Mouse (Mus musculus): ENCODE data around the gene Mecr.
A peak's percentile ranks its signal among the peaks of the same experiment; 100 is the strongest.

Mecr gene

DNA sequence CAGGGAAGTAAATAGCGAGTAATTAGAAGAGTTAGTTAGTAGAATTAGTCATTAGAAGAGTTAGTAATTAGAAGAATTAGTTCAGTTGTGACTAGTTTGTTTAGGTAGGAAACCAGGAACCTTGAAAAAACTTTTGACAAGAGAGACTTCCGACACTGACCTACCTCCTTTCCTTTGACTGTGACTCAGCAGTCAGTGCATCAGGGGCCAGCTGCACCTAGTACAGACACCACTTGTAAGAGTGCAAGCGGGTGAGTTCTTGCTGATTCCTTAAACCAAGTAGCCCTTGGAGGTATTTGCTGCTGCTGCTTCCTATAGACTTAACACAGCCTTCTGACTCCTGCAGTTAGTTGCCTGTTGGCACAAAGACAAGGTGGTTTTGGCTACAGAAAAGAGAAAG, 47.4 kb downstream of the Mecr start:
- DNase-seq (ENCODE audit: low spot score in 2 of 2), result no peak

GRCm38 (mm10) chr4:131897109-131897508, 53.8 kb downstream of the Mecr start:
- DNase-seq (ENCODE audit: low spot score in 2 of 2), result no peak

GRCm38 (mm10) chr4:131897787-131898186, 54.5 kb downstream of the Mecr start:
- DNase-seq (ENCODE audit: low spot score in 2 of 2), result no peak

- no peak for DNase-seq (ENCODE audit: low spot score in 2 of 2)
These were observed 55.4 kb downstream of the Mecr start for GRCm38 (mm10) chr4:131898503-131899179.

GRCm38 (mm10) chr4:131899180-131899554, 55.9 kb downstream of the Mecr start:
- DNase-seq (ENCODE audit: low spot score in 2 of 2), result no peak

- no peak for DNase-seq (ENCODE audit: low spot score in 2 of 2)
These were observed 57.8 kb downstream of the Mecr start for GRCm38 (mm10) chr4:131901090-131901489.

- no peak for DNase-seq (ENCODE audit: low spot score in 2 of 2)
These were observed 61.2 kb downstream of the Mecr start for GRCm38 (mm10) chr4:131904478-131904877.

- no peak for DNase-seq (ENCODE audit: low spot score in 2 of 2)
These were observed 63.2 kb downstream of the Mecr start for GRCm38 (mm10) chr4:131906423-131906822.

DNA sequence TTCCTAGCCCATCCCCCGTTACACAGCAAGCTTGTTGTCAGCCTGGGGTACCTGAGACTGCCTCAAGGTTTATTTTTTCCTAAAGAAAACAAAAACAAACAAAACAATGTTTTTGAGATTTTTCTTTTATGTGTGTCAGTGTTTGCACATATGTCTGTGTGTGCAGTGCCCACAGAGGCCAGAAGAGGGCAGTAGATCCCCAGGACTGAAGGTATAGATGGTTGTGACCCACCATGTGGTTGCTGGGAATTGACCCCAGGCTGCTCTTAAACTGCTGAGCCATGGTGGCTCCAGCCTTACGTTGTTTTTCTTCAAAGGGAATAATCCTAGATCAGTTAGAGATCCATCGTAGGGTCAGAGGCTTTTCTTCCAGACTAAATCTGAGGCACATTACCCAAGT, 64.6 kb downstream of the Mecr start:
- DNase-seq (ENCODE audit: low spot score in 2 of 2), result no peak

DNA sequence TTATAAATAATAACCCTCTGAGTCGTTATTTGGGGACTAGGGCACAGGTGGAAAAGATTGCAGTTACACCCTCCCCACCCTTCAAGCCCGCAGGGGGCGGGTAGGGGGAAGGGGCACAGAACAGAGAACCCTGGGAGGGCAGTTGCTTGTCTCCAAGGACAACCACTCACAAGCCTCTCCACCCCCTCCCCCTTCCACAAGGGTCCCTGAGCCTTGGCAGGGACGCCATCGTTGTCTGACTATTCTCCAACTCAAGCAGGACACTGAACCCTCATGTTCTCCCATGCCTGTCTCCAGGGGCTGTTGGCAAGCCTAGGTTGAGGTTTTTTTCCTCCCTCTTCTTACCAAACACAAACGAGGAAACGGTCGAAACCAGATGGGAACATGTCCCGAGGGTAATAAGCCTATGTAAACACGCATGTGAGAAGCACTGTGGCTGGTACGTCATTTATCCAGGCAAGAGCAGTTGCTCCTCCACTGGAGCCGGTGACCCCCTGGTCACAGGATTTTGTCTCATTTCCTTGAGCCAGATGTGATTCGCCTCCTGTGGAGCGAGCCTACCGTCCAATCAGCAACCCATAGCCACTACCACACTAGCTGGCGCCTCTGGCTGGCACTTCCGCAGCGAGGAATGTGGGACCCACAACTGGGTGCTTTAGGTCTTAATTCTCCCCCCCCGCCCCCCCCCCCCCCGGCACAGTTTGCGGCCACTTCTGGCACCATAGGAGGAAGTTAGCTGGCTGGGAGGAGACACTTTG, 67.1 kb downstream of the Mecr start:
- no peak for DNase-seq (ENCODE audit: low spot score in 2 of 2)

DNA sequence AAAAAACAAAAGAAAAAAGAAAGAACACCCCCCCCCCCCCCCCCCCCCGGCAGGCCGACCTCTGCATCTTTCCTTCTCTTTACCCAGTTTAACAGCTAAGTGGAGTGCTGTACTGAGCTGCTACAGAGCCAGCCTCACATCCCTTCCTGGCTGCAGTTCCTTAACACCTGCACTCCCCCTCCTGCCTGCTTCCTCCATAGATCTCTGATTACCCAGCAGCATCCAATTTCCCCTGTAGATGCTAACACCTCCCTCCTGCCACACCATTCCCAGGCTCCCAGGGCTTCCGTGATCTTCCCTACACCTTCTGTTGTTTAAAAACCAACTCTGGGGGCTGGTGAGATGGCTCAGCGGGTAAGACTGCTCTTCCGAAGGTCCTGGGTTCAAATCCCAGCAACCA, 68.3 kb downstream of the Mecr start:
- DNase-seq (ENCODE audit: low spot score in 2 of 2), result no peak

DNA sequence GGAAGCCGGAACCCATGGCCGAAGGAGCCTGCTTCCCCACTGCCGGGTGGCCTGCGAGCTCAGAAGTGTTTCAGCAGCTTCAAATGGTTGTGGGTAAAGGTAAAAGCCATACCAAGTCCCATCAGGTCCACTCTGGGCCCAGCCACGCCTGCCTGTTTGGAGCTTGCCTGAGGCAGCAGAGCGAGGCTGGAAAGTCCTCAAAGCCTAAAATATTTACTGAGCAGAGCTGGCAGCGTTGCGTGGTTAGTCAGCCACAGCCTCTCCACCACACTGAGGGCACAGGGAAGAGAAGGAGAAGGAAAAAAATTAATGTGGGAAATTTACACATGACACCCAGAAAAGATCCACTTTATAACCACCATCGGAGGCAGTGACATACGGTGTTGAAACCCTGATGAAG, 70.3 kb downstream of the Mecr start:
- DNase-seq (ENCODE audit: low spot score in 2 of 2), result no peak

DNA sequence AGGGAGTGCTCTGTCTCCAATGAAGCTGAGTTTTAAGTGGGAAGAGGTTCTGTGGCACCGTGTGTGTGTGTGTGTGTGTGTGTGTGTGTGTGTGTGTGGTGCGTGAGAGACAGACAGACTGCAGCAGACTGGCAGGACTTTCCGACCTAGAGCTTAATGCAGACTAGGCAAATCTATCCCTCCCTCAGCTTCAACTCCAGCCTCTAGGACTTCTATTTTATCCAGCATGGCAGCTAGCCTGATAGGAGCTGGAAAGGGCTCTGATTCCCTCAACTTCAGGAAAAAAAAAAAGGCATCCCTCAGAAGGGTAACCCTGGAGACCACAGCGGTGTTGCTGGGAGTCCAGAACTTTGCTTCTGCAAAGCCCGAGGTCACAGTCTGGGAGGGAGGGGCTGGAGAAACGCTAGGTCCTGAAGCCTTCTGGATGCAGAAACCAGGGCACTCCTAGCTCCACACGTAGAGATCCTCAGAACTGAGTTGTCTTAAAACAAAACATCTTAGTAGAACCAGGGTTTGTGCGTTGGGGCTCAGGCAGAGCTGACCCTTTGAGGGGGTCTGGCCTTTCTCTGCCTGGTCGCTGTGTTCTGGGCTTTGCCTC, 70.9 kb downstream of the Mecr start:
- DNase-seq (ENCODE audit: low spot score in 2 of 2), result no peak

DNA sequence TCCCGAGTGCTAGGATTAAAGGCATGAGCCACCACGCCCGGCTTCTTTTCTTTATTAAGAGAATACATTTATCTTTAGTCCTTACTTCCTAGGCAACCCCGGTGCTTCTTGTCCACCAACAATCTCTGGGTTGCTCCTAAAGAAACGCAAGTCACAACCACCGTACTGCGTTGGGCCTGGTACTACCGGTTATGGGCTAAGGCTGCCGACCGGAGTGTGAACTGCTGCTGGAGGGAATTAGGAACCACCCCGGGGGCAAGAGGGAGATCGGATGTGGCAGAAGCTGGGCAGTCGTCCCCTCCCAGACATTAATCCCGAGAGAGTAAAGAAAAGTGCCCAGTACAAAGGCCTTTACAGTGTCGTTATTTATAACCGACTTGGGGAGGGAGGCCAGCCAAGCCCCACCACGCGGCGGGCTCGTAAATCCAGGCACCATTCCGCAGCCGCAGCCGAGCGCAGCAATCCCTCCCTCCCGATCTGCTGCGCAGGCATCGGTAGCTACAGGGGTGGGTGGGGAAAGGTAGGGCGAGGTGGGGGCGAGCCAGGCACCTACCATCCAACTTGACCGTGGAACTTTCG, 71.7 kb downstream of the Mecr start:
- no peak for DNase-seq (ENCODE audit: low spot score in 2 of 2)

- no peak for DNase-seq (ENCODE audit: low spot score in 2 of 2)
These were observed 72.6 kb downstream of the Mecr start for GRCm38 (mm10) chr4:131915821-131916328.

DNA sequence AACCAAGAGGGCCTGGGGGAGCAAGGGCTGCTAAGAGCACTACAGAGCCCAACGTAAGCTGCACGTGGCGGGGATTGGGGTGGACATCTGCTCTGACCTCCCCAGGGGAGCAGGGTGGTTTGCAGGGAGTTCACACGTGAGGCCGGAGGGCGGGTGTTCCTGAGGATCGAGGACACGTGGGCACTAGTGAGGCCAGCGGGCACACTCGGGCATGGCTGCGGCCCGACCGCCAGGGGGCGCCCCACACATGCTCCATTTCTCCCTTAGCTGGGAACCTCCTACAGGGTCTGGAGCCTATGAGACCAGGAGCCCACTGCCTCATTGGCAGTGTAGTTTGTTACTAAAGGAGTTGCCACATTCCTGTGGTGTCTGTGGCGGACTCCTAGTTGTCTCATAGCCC, 73.2 kb downstream of the Mecr start:
- DNase-seq (ENCODE audit: low spot score in 2 of 2), result peak; percentile 58 to 69

GRCm38 (mm10) chr4:131917010-131917555, 73.8 kb downstream of the Mecr start:
- no peak for DNase-seq (ENCODE audit: low spot score in 2 of 2)

All from frontal cortex, postnatal 25 days (tissue).